Mouse (Mus musculus) megakaryocyte, adult 5-6 weeks (primary cell): ENCODE results near the gene Nup210l. TPM values are rescaled to one million over a fixed set of nuclear protein-coding genes. Genes with fewer than 3 reads are reported as not detected.
"Not testable (repeated sequence)": the region's sequence is repeated elsewhere in the genome, so short reads cannot be mapped to it uniquely, and the experiment has no call there.

Source experiments
- ATAC-seq: 2 replicates; pipeline ENCODE4 v1.8.0; 2016; ENCODE audit warnings: mild to moderate bottlenecking, inconsistent platforms; ENCODE audit not compliant: poor library complexity, severe bottlenecking
- total RNA-seq, 2 experiments: library from RNA; stranded (forward) in 1 of 2; stranded (reverse) in 1 of 2; fragments of 153-499, 151-499 nt in 1 of 2; fragments of 221-1000, 200-1000 nt in 1 of 2; gene quantifications; 2 replicates each; pipeline versions ENCODE4 v1.2.3 to v1.2.4; 2015 to 2017

The Nup210l gene
- total RNA-seq, 2 experiments from 2014 or later: 0.55 to 1.3 TPM

DNA sequence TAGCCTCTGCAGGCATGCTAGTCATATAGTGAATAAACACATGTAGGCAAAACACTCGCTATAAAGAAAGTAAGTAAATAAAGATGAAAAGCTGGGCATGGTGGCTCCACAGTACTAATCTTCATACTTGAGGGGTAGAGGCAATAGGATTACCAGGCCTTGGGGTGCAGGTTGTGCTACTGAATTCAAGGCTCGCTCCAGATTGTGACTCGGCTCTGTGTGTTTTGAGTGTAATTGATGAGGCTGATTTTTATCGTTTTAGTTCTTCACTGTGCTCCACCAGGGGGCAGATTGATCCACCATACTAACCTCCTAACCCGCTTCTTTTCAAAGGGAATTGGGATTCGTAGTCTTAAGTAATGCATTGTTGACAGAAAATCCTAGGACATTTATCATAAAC lies 116.2 kb downstream of the Nup210l start:
- ATAC-seq: peak; percentile 80

- peak; percentile 59 for ATAC-seq
Measured at GRCm38 (mm10) chr3:90220531-90220951, 116.6 kb downstream of the Nup210l start.

- ATAC-seq: no peak
Measured at GRCm38 (mm10) chr3:90221123-90221522, 117.2 kb downstream of the Nup210l start.

- no peak for ATAC-seq
Measured at GRCm38 (mm10) chr3:90222455-90222854, 118.5 kb downstream of the Nup210l start.

DNA sequence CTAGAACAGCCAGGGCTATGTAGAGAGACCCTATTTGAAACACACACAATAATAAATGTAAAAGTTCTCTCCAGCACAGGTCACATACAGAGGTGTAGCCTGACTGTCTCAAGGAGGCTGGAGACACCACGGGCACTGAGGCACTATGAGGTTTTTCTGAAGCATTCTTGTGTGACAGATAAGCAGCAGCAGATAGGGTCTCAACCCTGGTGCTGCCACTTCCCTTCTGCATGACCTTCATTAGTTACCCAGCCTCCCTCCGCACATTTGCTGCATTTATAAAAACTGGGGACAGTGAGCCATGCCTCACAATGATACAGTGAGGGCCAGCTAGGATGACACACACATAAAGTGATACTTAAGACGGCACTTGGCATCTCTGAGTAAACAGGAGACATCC lies 119.0 kb downstream of the Nup210l start:
- ATAC-seq: no peak

DNA sequence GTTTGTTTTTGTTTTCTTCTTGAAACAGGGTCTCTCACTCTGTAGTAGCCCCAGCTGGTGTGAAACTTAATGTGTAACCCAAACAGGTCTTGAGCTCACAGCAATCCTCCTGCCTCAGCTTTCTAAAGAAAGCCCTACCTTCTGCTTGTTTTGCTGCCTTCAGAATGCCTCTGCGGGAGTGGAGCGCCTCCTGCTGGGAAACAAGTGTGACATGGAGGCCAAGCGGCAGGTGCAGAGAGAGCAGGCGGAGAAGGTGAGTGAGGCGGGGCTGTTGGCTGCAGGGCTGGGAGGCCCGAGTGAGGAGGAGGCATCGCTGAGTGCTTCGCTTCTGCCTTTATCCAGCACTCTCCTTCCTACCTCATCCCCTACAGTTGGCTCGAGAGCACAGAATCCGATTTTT lies 120.4 kb downstream of the Nup210l start:
- no peak for ATAC-seq

DNA sequence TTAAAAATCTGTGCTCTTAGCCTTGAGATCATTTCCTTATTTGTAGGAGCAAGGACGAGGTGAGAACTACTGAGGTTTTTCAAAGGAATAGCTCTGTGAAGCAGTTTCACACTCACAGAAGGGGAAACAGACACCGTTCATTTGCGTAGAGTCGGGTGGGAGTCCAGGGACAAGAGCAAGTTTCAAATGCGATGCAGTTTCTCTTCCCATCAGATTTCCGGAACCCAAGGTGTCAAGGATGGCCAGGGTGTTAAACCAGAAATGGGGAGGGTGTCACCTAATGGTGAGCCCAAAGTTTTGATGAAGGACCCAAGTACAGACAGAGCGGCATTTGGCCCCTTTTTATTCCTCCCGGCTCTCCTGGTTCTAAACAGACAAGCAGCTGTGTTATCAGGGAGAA lies 127.1 kb downstream of the Nup210l start:
- peak; percentile 50 for ATAC-seq

GRCm38 (mm10) chr3:90231507-90232333 lies 127.8 kb downstream of the Nup210l start, which contains the start of gene Jtb:
Gene Jtb (plus strand): TSS chr3:90231597.
- ATAC-seq: peak; percentile 99

DNA sequence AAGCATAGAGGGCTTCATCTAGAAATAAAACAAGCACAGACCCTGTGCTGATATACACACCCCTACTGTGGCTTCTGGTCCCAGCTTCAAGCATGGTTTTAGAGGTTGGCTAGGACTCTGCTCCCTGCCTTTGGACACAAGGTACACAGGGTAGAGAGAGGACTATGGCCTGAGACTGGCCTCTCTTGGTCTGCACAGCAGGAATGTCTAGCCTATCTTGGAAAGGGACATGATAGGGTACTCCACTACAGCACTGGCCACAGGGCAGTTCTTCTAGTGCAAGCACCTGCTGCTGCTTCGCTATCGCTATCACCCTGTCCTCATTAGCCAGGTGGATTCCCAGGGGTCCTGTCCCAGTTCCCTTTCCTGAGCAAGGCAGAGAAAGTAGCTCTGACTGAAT lies 137.3 kb downstream of the Nup210l start:
- ATAC-seq: 0 out of 2 replicates have a peak, but pooled peaks have one; percentile 18

DNA sequence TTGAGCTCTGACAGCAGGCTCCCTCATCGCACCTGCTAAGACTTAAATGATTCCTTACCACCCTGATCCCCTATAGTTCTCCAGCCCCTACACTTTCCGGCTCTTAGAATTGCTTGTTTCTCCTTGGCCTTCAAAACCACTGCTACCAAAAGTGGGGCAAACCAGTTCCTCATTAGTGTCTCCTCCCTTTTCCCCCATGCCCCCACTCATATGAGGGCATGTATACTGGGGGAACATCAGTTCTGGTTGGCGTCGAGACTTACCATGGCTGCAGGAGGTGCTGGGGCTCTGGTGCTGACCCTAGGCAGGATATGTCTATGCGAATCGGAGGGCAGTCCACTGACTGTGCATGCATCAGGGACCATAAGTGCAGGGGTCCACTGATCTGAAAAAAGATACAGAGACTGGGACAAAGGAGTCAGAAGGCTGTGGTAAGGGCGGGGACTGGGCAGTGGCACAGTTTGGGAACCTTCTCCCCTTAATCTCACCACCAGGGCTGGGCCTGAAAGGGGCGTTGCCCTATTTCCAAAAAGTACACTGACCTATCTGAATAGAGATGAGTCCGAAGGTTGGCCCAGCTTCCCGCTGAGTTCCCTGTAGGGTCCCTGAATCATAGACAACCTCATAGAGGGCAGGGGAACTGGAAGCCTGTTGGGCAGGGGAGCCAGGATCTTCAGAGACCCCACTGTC lies 137.9 kb downstream of the Nup210l start:
- 0 out of 2 replicates have a peak, but pooled peaks have one; percentile 12 for ATAC-seq

DNA sequence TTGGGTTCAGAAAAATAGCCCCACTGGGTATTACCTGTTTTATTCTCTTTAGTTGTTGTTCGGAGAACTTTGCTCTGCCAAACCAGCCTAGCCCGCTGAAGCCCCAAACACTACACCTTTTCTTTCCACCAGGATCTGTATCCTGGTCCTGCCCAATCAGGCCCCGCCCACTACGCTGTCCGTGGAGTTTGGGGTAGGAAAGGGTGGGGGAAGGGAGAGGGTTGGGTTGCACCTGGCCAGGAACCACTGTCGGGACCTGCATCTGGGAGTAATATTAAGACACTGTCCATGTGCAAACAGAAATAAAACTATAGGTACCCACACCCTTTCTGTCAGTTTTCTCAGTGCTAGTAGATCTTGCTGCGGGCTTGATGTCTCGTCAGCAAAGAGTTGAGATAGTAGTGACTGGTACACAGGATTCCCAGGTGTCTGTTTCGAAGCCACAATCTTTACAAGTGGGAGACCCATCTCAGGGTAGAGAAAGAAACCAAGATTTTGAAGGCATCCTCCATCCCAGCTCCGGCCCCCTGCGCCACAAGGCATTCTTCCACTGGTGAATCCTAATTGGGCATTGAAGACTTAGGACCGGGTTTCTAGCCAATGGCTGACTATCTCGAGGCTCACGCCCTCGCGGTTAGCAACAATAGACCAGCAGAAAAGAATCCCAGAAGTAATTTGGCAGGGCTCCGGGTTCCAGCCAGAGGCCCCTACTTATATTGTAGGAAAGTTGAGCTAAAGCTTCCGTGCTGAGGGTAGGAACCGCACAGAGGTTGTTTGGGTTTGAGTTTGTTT lies 139.2 kb downstream of the Nup210l start, which contains the start of gene Creb3l4:
Gene Creb3l4, minus strand, starts transcription at position 529 of the 792 bp plus-strand sequence.
- ATAC-seq: no peak

- ATAC-seq: no peak
Measured at GRCm38 (mm10) chr3:90245406-90245805, 141.5 kb downstream of the Nup210l start.

DNA sequence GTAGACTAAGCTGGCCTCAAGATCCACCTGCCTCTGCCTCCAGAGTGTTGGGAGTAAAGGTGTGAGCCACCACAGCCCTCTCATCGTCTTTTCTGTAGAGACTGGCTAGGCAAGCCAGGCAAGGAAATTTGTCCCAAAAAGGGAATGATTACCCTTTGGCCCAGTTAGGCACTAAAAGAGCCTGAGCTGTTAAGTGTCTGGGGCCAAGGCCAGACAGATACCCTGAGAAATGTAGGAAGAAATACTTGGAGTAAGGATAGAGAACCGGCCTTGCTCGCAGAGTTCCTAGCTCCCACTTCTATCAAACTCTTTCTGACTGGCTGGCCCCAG lies 143.7 kb downstream of the Nup210l start:
- no peak for ATAC-seq

GRCm38 (mm10) chr3:90247960-90248745 lies 144.2 kb downstream of the Nup210l start, which contains the start of gene Slc39a1:
Gene Slc39a1 (plus strand): TSS chr3:90248172.
- ATAC-seq: peak; percentile 96

DNA sequence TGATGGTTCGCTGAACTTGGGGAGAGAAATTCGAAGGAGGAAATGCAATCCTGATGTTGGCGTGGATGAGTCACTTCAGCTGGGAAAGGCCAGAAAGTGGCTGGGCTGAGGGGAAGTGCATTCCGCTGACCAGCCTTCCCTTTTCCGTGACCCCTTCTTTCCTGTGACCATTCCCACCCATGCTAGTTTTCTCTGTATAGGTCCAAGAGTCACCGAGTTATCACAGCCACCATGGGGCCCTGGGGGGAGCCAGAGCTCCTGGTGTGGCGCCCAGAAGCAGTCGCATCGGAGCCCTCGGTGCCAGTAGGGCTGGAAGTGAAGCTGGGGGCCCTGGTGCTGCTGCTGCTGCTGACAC lies 144.8 kb downstream of the Nup210l start:
- ATAC-seq: peak; percentile 41

DNA sequence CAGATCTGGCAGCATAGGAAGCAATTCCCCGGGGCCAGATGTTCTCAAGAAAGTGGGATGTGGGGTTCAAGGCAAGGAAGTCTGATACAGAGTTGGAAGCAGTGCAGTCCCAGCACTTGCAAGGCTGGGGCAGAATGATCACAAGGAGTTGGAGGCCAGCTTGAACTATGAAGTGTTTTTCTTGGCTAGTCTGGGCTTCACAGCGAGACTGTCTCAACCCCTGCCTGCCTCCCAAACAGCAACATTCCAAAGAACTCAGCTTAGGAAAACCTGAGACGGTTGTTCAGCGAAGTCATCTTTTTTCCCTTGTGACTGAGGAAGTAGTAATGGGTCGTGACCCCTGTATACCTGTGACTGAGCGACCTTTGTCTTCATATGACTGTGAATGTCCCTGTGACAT lies 146.9 kb downstream of the Nup210l start:
- ATAC-seq: no peak

GRCm38 (mm10) chr3:90251731-90252226 lies 147.8 kb downstream of the Nup210l start:
- not testable (repeated sequence) for ATAC-seq

DNA sequence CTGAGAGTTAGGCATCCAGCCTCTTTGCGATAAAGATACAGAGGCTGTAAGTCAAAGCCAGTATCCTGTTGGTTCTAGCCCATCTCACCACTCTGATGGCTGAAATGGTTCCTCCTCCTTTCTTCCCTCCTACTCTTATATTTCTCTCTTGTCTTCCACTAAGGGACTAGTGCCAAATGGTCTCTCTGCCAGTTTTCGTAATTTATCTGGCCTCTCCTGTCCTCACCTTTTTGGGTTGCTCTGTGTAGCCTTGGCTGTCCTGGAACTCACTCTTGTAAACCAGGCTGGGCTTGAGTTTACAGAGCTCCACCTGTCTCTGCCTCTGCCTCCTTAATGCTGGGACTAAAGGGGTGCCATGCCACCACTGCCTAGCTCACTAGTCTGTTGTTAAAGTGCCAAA lies 148.7 kb downstream of the Nup210l start:
- ATAC-seq: not testable (repeated sequence)

GRCm38 (mm10) chr3:90253174-90253573 lies 149.2 kb downstream of the Nup210l start:
- ATAC-seq: not testable (repeated sequence)
